Mouse (Mus musculus) lung, postnatal 0 days (tissue): ENCODE results near the gene Orc5.

Source experiments
- CTCF ChIP-seq: IDR thresholded peaks from 2 replicates; pipeline ENCODE4 v1.5.1; 2016; ENCODE audit warnings: antibody characterized with exemption, mild to moderate bottlenecking
- EP300 ChIP-seq: IDR thresholded peaks from 2 replicates; pipeline ENCODE4 v1.6.1; 2016; ENCODE audit warnings: antibody characterized with exemption, mild to moderate bottlenecking, control low read depth

DNA sequence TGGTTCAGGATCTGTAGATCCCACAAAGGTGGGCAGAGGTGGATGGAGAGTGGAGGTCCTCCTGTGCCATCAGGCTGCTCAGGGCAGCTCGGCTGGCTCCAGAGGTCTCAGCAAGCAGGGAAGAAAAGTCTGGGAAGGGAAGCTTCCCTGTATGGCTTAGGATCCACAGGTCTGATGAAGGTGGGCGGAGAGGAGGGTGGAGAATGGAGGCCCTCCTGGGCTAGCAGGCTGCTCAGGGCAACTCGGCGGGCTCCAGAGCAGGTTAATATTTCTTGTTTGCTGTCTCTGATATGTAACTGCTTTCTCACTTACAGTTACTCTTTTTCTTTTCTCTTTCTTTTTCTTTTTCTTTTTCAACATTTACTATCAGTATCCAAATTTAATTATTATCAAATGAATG is 6.5 kb upstream of the Orc5 start:
- TF ChIP-seq CTCF (no peak), EP300 (no peak)
